Mouse (Mus musculus) urinary bladder, postnatal 0 days (tissue): ENCODE data around the gene Abcf1. TPM values are rescaled to one million over a fixed set of nuclear protein-coding genes. Genes with fewer than 3 reads are reported as not detected.

Source experiments
- microRNA counts: library from miRNA; unstranded; fragments of <30 nt; microRNA quantifications from one replicate; lab custom pipeline; 2016
- microRNA-seq: library from miRNA; unstranded; fragments of <30 nt; microRNA quantifications from one replicate; pipeline ENCODE4, GENCODE M21; 2016
- polyA plus RNA-seq: library from polyadenylated mRNA; unstranded; fragments of >200 nt; fragmentation: Nextera tagmentation; extraction: Ambion mirVana; gene quantifications from 2 replicates; pipeline ENCODE4 v1.2.1, GENCODE M21; 2015

Gene Abcf1
- polyA plus RNA-seq: 44.1 and 56.8 TPM in 2 replicates

GRCm38 (mm10) chr17:35969418-35970389, at the start of gene Abcf1:
Abcf1 (minus strand) TSS chr17:35969761.

GRCm38 (mm10) chr17:35979401-35980362, 10.1 kb upstream of the Abcf1 start, which contains the start of the genes Gnl1 and Prr3:
Gnl1 (plus strand) TSS chr17:35979851.
Prr3 (minus strand) TSS chr17:35980236.

DNA sequence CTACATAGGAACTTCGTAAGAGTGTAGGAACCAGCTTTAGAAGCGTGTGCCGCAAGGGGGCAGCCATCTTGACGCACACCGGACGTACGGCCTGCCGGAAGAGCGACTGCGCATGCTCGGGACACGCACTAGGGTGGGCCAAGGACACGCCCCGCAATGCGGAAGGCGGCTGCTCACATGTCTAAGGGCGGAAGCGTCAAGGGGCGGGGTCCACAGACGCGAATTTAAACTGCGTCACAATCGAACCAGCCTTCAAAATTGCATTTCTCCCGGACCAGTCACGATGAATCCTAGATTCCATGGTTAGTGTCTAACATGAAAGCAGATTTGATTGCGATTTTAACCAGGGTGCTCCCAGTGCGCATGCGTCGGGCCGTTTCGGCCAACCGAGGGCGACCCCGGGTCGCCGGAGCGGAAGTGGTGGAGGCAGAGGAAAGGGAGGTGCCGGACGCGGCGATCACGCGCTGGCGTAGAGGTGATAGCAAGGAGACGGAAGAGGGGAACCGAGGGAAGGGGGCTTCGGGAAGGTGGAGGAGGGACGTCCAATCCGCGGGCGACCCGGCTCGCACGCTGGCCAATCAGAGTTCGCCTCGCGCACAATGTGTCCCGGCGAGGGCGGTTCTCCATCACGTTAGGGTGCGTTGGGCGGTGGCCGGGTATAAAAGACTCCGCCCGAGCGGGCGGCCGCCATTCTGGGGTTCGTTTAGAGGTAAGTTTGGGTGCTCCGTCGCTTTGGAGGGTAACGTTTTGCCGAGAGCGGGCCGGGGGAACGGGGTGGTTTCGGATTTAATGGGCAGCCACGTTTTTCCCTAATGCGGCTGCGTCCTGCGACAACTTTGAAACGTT, 53.0 kb downstream of the Abcf1 start, which contains the start of the genes Mrps18b and Ppp1r10:
TSS of gene Mrps18b (minus strand) at position 93 of the 846 bp plus-strand sequence.
TSS of gene Ppp1r10 (plus strand) at position 138 of the 846 bp plus-strand sequence.

GRCm38 (mm10) chr17:35909919-35910369, 59.6 kb downstream of the Abcf1 start, which contains the start of gene Atat1:
Atat1 (minus strand) TSS chr17:35910075.

MicroRNAs encoded within 50 kb of the gene (microRNA counts, 519-probe panel; counts per million panel counts)
- microRNA mmu-miR-1894-3p (lab: Ali Mortazavi, UCI): not detected
- microRNA mmu-miR-1894-5p (lab: Ali Mortazavi, UCI): not detected
- not detected for microRNA mmu-miR-877 (lab: Ali Mortazavi, UCI)

Small RNAs within 50 kb of the gene (microRNA-seq; reads per million reads assigned to microRNA genes)
- gene Mir1894 (not detected), gene Mir877 (36.2 reads per million, percentile 36 among the genes with 10 or more reads in this experiment)

Other genes with a start within 250 kb of the Abcf1 start
- 165 and 168 TPM in 2 replicates for gene Ier3, start 148.1 kb downstream of the Abcf1 start, polyA plus RNA-seq
- gene Flot1, start 146.5 kb downstream of the Abcf1 start, polyA plus RNA-seq: 123 and 125 TPM in 2 replicates
- gene Tubb5, start 131.5 kb downstream of the Abcf1 start, polyA plus RNA-seq: 388 and 491 TPM in 2 replicates
- 2.9 and 3.6 TPM in 2 replicates for gene Mdc1, start 128.2 kb downstream of the Abcf1 start, polyA plus RNA-seq
- gene Nrm, start 108.4 kb downstream of the Abcf1 start, polyA plus RNA-seq: 29.7 and 38.5 TPM in 2 replicates
- gene Ppp1r18, start 104.2 kb downstream of the Abcf1 start, polyA plus RNA-seq: 80.2 and 88.5 TPM in 2 replicates
- 15.8 and 18.3 TPM in 2 replicates for gene Dhx16, start 89.9 kb downstream of the Abcf1 start, polyA plus RNA-seq
- gene 2310061I04Rik, start 72.3 kb downstream of the Abcf1 start, polyA plus RNA-seq: 12.6 and 13.9 TPM in 2 replicates
- 19.0 and 19.2 TPM in 2 replicates for gene Atat1, start 59.7 kb downstream of the Abcf1 start, polyA plus RNA-seq
- 78.1 and 88.8 TPM in 2 replicates for gene Mrps18b, start 53.4 kb downstream of the Abcf1 start, polyA plus RNA-seq
- gene Ppp1r10, start 53.3 kb downstream of the Abcf1 start, polyA plus RNA-seq: 13.6 and 15.3 TPM in 2 replicates
- 32.5 and 34.2 TPM in 2 replicates for gene Gnl1, start 10.1 kb upstream of the Abcf1 start, polyA plus RNA-seq
- 11.1 and 12.2 TPM in 2 replicates for gene Prr3, start 10.5 kb upstream of the Abcf1 start, polyA plus RNA-seq
- gene H2-T24, start 50.8 kb upstream of the Abcf1 start, polyA plus RNA-seq: 2.4 and 2.6 TPM in 2 replicates
- gene H2-T23, start 63.1 kb upstream of the Abcf1 start, polyA plus RNA-seq: 31.2 and 41.0 TPM in 2 replicates
- 32.7 and 34.7 TPM in 2 replicates for gene H2-T22, start 73.0 kb upstream of the Abcf1 start, polyA plus RNA-seq
- 0.10 TPM in 1 of 2 replicates, not detected in the other for gene Gm6034, start 73.2 kb upstream of the Abcf1 start, polyA plus RNA-seq
- not detected in 2 replicates for gene Gm11127, start 88.6 kb upstream of the Abcf1 start, polyA plus RNA-seq
- gene Gm19684, start 151.9 kb upstream of the Abcf1 start, polyA plus RNA-seq: not detected in 2 replicates
- gene Gm7030, start 159.7 kb upstream of the Abcf1 start, polyA plus RNA-seq: not detected in 2 replicates
- not detected in 2 replicates for gene Gm8909, start 198.8 kb upstream of the Abcf1 start, polyA plus RNA-seq
- gene H2-T3, start 220.5 kb upstream of the Abcf1 start, polyA plus RNA-seq: not detected in 2 replicates